Mouse (Mus musculus) left cerebral cortex, adult 11 months (tissue): Measurements from ENCODE around the gene Inafm2.

Experiments used
- DNase-seq: peaks from one replicate; pipeline ENCODE4 v3.0.0; 2022; ENCODE audit warnings: low spot score

Inafm2 gene

DNA sequence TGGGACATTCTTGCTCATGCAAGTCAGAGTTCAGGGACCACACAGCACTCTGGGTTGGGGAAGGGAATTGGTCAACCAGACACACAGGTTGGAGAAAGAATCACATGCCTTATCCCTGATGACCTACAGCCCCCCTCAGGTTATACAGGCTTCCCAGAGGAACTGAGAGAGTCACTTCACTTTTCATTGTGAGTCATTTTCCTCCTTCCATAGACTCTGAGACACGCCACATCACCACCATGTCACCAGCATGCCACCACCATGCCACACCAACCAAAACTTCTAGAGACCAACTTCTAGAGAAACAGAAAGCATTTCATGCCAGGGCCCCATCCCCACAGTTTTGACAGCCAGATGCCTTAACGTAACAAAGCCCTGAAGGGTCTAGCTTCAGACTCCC is 18.7 kb upstream of the Inafm2 start:
- DNase-seq: no peak

DNA sequence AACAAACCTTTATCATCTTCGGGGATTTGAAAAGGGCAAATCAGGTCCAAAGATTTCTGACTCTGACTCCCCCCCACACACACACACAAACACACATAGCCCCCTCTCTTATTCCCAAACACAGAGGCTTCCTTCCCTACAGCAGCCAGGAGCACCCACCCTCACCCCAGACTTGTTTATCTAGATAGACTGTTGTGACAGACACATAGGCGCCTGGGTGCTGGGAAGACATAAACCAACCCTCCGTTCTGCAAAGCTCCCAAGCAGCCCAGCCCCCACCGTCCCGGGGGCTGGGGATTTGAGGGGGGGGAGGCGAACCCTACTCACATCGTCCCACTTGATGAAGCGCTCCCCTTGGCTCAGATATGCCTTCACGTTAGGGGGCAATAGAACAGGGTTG is 17.6 kb upstream of the Inafm2 start:
- DNase-seq: no peak

DNA sequence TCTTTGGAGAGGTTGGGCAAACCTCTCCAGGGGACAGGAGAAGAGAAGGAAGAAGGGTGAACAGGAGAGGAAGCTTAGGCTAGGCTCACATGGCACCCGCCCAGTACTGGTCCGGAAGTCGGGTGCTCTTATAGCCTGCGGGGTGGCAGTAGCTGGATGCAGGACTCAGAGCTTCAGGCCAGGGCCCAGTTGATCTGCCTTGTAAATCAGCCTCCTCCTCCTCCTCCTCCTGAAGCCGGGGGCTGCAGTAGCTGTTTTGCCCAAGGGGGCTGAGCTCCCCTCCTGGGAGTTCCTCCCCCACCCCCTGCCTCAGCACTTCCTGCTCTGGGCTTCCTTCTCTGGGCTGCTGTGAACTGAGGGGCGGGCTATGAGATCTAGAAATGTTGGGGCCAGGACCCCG is 17.2 kb upstream of the Inafm2 start, which contains the start of gene Plcb2:
Gene Plcb2, minus strand, starts transcription at position 102 of the 400 bp plus-strand sequence.
- DNase-seq: no peak

DNA sequence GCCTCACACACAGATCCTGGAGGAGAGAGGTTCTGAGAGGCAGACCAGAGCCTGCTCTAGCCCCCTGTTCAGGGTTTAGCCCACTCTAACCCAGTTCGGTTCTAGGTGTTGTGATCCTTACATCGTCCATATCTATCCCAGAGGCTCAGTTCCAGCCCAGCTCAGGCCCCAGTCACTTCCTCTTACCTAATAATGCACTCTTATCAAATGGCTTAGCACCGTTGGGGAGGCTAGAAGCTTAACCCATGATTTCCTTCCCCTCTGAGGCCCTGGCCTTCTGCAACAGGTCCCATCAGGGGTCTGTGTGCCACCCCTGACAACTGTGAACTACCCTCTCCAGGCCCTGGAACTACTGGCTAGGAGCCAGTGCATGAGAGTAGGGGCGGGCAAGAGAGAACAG is 16.4 kb upstream of the Inafm2 start:
- DNase-seq: no peak

DNA sequence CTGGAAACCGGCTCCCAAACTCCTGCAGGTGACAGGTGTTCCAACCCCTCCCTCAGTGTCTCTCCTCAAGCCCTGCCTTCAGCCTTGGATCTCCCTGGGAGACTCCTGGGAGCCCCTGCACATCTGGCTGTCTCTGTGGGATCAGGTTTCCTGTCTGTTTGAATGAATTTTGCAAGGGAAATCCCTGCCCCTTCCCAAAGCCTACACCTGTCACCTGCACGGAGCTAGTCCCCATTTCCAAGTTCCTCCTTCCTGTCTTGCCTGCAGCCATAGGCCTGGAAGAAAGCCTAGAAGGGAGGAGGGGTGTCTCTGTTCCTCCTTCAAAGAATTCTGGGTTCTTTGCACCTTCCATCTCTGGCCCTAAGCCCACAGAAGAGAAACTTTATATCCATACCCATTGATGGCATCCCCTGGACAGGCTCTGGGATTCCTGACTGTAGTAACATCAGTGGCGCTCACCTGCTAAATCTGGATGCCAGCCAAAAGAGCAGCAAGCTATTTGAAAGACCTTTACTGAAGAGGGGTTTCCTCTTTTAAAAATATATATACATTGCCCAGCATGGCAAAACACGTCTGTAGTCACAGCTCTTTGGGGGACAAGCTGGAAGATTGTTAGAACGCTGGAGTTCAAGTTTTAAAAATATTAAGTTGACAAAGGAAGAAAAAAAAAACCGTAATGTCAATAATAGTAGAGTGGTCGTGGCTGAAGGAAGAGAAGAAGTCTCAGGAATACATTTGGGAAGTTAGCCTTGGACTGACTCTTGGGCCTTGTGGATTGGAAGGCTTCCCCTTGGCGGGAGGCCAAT is 15.5 kb upstream of the Inafm2 start:
- no peak for DNase-seq

DNA sequence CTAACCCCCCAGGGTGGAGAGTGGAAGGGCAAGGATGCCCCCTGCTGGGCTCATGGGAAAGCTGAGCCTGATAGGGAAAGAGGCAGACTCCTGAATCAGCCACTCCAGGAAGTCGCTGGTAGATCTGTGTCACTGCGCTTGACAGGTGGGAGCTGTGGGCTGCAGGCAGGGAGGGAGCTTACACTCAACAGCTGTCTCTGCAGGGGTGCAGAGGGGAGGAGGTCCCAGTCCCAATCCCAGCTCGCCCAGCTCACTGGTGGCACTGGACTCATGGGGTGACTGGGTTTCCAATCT is 15.0 kb upstream of the Inafm2 start:
- DNase-seq: no peak

DNA sequence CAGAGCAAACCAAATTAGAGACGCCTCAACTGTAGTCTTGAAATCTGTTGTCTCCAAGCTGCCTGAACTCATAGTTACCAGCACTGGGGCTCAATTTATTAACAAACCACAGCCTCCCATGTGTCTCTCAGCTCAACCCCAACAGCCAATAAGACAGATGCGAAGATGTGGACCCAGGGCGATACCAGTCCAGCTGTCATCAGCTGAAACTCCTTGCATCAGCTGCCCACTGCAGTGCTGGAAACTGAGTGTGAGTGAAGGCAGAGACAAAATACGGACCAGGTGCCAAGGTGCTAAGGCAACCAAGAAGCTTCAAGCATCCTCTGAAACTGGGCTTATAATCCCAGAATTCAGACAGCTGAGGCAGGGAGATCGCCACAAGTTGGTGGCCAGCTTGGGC is 13.6 kb upstream of the Inafm2 start:
- no peak for DNase-seq

DNA sequence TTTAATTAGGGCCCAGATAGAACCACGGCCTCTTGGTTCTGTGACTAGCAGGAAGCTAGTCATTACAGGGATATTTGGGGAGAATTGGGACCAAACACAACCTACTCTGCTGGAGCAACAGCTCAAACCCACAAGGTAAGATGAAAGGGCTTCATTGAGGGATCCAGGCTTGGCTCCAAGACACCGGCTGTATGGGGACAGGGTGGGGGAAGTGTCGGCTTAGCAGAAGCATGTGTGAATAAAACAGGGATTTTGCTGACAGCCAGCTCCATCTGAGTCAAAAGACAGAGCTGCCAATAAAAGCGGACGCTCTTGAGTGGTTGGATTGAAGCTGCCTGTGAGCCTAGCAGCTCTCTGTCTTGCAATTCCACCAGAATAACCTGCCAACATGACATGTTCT is 12.2 kb upstream of the Inafm2 start:
- no peak for DNase-seq

DNA sequence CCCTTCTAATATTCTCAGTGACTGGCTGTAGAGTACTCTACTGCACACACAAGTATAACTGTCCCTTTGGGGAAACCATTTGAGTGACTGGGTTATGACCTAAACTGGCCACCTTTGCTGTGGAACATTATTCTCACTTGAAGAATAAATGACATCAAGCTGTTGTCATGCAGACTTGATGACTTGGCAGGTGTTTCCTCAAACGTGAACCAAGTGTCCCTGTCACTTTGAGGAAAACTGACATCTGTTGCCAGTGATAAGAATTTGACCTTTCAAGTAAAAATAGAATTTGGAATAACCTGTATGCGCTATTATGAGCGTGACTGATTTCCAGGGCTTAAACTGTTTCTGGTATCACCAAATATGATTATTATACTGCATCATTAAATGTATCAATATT is 5.2 kb upstream of the Inafm2 start:
- no peak for DNase-seq

DNA sequence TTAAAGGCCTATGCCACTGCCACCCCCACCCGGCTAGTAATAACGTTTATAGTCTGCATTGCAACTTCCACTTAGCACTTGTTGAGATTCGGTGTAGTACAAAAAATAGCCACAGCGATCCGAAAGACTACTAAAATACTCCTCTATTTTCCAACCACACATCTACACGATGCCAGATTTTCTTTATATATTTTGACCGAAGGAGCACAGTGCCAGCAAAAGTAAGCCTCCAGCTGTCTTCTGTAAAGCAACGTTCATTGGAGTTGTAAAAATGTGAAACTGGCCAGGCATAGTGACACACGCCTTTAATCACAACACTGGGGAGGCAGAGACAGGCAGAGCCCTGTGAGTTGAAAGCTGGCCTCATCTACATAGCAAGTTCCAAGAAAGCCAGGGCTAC is 4.4 kb upstream of the Inafm2 start:
- no peak for DNase-seq

DNA sequence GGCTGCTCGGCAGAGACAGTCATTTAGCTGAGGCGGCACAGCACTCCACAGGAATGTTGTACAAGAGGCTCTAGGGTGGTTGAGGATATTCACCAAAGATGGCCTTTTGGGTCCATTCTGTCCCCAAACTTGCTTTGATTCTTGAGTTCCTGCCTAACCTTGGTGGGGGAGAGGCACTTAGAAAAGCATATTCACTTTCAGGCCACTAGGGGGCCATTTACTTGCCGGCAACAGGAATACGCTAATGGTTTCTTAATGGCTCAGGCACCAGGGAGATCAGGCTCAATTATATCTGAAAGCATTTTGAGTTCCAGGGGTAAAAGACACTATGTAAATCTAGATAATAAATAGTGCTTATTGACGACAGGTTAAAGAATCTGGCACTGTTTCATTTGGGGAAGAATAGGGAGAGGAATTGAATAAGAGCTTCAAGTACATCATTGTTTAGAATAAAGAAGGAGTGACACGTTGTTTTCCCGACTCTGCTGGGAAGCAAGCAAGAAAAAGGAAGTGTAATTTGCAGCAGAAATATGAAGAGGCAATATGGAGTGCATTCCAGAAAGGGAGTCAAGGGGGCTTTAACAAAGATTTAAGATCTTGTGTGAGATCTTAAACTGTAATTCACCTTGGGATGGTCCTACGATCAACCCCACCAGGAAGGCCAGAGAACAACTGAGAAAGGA is 2.2 kb upstream of the Inafm2 start:
- DNase-seq: no peak

DNA sequence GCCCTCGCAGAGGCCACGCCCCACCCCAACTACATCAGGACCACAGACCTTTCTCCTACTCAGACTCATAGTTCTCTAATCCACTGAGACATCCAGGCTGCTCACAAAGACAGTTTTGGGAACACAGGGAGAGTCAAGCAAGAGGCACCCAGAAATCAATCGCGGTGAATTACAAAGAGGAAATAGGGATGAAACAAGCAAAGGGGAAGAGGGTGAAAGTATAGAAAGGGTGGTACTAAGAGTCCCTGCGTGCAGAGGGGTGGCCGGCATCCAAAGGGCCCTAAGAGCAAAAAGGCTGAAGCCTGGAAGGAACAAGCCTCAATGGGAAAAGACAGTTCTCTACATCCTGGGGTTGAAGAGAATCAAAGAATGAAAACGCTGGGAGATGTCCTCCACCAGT is 937 bp upstream of the Inafm2 start:
- no peak for DNase-seq

DNA sequence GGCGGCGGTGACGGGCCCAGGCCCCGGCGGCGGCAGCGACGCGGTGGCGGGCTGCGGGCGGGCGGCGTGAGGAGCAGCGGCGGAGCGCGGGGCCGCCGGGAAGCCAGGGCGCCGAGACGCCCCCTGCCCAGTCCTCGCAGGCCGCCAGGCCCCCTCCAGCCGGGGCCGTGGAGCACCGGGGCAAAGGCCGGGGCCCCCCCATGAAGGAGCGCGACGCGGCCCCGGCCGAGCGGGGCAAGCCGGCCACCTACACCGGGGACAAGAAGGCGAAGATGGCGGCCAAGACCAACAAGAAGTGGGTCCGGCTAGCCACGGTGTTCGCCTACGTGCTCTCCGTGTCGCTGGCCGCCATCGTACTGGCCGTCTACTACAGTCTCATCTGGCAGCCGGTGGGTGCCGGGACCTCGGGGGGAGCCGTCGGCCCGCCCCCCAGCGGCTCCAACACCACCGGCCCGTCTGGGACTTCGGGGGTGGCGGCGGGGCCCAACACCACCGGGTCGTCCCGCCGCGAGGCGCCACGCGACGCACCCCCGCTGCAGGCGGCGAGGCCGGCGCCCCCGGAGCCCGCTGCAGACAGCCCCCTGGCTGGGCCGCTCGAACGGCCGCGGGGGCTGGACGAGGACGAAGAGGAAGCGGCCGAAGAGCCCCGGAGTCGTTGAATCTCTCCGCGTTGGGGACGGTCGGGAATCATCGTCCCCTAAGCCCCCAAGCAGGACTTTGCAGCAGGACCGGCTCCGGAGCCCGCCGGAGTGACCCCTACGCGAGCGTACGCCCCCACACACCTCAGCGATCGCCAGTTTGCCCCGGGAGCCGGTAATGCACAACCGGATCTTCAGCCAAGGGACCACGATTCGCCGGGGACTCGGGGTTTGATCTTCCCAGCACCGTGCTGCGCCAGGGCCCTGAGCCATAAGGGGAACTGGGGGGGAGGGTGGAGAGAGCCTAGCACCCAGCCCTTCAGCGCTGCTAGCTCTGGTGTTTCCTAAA is 650 bp downstream of the Inafm2 start:
- no peak for DNase-seq

DNA sequence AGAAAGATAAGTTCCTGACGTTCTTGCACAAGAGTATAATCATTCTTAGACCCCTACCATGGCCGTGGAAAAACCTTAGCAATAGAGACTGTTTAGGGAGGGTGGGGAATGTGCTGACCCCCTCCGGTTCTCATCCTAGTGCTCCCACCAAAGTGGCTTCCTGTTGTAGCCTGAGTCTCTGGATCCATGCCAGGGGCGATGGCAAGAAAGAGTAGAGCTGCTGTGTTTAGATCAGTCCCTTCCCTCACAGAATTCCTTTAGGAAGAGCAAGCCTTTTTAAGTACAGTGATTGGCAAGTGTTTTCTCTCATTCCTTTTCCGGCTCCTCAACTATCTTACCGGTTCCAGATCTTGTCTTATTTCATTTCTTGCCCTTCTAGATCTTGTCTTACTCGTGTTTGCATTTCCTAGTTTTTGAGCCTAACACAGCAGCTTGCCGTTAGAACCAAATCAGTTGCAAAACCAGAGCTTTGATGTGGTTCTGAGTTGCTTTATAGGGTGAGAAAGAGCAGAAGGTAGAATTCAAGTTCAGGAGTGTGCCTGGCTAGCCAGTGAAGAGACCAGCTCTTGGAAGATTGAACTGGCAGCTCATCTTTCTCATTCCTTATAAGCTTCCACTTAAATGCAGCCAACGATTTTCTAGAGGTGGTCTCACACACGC is 1.9 kb downstream of the Inafm2 start:
- DNase-seq: no peak

DNA sequence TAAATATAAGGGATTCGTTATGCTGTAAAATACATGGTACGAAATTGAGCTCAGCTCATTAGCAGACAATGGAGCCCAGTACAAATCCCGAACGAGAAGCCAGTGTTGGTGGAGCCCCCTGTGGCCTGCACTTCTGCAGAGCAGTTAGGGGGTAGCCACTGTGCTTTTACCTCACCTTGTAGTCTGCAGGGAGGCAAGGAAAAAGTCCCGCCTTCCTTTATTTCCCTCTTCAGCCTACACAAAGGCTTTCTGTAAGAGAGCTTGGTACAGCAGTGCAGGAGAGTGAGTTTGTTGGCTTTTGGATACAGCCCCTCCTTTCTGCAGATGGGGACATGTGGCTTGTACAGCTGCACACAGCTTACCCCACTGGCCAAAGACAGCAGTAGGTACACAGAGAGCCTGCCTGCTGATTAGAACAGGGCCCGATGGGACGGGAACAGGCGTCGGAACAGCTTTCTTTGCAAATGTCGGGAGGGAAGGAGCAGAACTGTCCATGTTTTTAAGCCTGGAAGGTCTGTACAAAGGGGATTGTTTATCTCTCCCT is 3.9 kb downstream of the Inafm2 start:
- DNase-seq: no peak

DNA sequence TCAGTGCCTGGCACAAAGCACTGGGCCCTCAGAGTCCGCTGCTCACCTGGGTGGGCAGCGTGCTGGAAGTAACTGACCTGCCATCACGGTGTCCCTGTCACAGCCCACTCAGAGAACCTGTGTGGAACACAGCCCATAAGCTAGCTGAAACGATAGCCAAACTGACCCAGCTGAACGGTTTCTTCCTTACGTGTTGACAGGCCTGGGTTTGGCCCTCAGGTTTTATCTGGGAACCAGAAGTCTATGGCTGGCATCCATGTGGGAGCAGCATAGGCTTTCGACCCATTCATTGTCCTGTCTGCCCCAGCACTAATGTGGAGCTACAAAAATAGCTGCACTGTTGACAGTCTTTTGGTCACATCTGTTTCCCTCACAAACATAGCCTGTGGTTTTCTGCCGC is 4.9 kb downstream of the Inafm2 start:
- no peak for DNase-seq

DNA sequence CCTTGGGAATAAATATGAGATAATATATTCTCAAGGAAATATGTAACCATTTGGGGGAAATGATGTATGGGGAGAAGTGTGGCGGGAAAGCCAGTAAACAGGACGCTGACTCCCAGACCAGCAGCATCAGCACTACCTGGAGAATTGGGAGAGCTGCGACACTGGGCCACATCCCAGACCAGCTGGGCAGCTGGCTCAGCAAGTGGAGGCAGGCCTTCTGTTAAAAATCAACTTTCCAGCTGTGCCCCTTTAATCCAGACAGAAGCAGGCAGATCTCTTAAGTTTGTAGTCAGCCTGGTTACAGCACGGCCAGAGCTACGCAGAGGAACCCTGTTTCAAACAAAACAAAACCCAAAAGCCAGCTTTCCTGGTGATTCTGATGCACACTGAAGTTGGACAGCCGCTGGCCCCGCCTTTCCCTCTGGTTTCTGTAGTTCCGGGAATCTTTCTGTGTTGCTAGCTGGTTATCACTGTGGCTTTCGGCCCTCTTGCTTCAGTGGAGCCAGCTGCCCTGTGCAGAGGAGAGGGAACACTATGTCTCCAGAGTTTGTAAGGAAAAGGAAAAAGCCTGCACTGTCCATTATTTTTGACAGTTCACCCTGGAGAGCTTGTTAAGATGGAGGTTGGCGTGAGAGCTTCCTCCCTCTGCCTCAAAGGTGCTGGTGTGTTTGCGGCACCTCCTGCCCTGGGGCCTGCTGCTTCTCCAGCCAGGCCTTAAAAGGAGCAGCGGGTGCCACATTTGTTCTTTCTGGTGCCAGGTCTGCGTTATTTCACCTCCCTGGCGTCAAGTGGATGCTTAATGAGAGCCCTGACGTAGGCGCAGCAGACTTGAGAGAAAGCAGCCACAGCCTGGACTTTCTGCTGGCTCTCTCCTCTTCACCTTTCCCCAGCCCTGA is 6.6 kb downstream of the Inafm2 start:
- DNase-seq: no peak

DNA sequence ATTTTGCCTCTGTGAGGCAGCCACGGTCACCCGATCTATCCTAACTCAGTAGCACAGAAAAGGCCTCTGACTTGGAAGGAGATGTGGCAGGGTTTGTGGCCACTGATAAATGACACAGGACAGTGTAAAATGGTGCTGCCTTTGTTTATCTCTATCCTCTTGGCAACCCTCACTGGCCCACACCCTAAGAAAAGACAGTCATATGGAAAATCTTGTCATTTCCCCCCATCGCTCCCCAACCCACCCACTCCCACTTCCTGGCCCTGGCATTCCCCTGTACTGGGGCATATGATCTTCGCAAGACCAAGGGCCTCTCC is 7.2 kb downstream of the Inafm2 start:
- DNase-seq: no peak

DNA sequence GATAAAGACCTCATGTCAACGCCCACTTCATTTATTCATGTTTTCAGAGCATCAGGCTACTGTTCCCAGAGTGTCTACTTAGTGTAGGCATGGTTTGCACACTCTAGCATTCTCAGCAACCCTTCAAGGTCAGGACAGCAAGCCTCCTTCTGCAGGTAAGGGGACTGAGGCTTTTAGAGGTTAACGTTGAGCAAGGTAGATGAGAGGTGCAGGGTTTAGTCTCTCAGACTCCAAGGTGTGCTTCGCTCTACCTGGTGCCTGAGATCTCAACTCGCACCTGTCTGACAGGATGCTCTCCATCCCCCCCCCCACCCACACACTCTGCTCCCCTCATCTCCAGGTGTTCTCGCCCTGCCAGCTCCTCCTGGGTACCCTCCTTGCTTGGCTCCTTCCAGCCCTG is 8.6 kb downstream of the Inafm2 start:
- DNase-seq: no peak

DNA sequence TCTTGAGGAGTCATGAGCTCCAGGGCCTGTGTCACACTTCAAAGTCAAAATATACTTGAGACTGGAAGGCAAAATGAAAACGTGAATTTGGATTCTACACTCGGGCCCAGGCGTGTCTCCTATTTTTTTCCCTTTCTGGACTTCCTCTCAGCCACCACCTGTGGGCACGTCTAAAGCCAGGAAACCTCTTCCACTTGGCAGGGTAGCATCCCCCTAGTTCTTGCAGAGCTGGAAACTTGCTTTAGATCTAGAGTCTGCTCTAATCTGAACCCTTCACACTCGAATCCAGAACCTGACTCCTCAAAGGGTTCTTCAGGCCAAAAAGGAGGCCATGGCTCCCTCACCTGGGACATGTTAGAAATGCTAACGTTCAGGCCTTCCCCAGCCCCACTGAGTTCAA is 9.8 kb downstream of the Inafm2 start:
- no peak for DNase-seq

DNA sequence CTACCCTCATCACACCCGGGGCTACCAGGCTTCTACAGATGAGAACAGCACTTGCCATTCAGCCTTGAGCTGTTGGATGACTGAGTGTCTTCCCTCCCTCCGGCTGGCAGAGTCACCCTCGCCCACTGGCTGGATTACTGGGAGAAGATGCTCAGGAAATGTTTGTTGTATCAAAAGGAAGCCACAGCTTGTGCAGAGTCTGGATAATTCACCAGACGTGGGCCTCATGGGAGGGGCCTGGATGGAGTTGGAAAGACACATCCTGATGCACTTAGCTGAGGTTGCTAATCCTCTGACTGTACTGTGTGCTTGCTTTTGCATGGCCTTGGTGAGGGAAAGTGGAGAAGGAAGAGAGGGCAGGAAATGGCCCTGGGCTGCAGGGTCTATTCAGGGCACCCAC is 10.5 kb downstream of the Inafm2 start:
- no peak for DNase-seq
